ENCODE assay signal across 9 mouse cellular contexts in the genomic region with DNA sequence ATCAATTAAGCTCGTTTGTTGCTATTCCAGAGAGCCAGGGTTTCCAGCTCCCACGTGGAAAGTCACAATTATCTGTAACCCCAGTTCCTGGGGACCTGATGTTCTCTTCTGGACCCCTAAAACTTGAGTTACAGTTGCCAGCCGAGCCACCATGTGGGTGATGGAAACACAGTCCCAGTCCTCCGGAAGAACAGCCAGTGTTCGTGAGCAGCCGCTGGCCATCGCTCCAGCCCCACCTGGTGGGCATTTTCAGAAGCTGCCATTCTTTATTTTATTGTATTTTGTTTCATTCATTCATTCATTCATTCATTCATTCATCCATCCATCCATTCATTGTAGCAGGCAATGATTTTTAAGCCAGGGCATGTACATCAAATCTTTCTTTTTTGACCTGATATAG. TPM values are rescaled to one million over a fixed set of nuclear protein-coding genes. Genes with fewer than 3 reads are reported as not detected.
DNase-seq lines count a peak whose midpoint lies in the region; ATAC-seq and TF ChIP-seq lines count a peak whose summit lies in the region.
"Had no signal": no experiment of that assay in that cellular context is flagged by ENCODE, and none has a peak within 500 bp of the region (broad histone marks: within the 10 kb centered on the region; RNA-seq: fewer than 3 reads in every experiment).

No protein-coding gene starts in this region.

- peak; percentile 64 for ATAC-seq in frontal cortex, adult (ENCODE audit: low TSS enrichment)
- no peak for ATAC-seq in lung, embryonic 14.5 days (ENCODE audit: insufficient read depth)
- ATAC-seq in midbrain, postnatal 0 days (ENCODE audit: low FRiP score) = no peak

- DNase-seq in frontal cortex, postnatal 36 days (ENCODE audit: low spot score in 2 of 2) = no peak
- peak; percentile 55 for DNase-seq in lung, embryonic 14.5 days
- no peak for DNase-seq in lung, postnatal 14 days
- peak; percentile 62 for DNase-seq in embryo, embryonic 10 days (ENCODE audit: low spot score)
- peak; percentile 48 for DNase-seq in midbrain, postnatal 0 days (ENCODE audit: low spot score)
- no peak for DNase-seq in gastrocnemius, postnatal 36 days
- DNase-seq in left cerebral cortex, postnatal 25 days (ENCODE audit: low spot score in 2 of 2) = no peak

- intact Hi-C loops in gastrocnemius, postnatal 36 days (cut with DNase I) = no loop called here
- intact Hi-C loops in left cerebral cortex, postnatal 25 days (cut with DNase I) = no loop called here

- no peak overlapping the region for H3K4me2 ChIP-seq in lung, embryonic 14.5 days
- no peak overlapping the region for H3K4me2 ChIP-seq in midbrain, postnatal 0 days (ENCODE audit: low read depth, low read length, poor library complexity, severe bottlenecking)

- no peaks in the 10 kb centered on the region for H3K4me1 ChIP-seq in lung, embryonic 14.5 days (ENCODE audit: insufficient read depth)
- H3K4me1 ChIP-seq in midbrain, postnatal 0 days (ENCODE audit: insufficient read depth, low read length) = no peaks in the 10 kb centered on the region

- TF ChIP-seq CTCF in lung, embryonic 14.5 days (IDR thresholded peaks at IDR 0.05; ENCODE audit: low read depth) = peak; percentile 77
- peak; percentile 76 for TF ChIP-seq CTCF in midbrain, postnatal 0 days (IDR thresholded peaks at IDR 0.05)

- no peak overlapping the region for H3K9ac ChIP-seq in lung, embryonic 14.5 days
- no peak overlapping the region for H3K9ac ChIP-seq in midbrain, postnatal 0 days (replicated peaks; ENCODE audit: low read length, poor library complexity, severe bottlenecking)

- H3K36me3 ChIP-seq in lung, embryonic 14.5 days (ENCODE audit: insufficient read depth) = peaks cover 30% of the 10 kb centered on the region
- H3K36me3 ChIP-seq in midbrain, postnatal 0 days (ENCODE audit: insufficient read depth, low read length) = peaks cover 13% of the 10 kb centered on the region

- no peaks in the 10 kb centered on the region for H3K9me3 ChIP-seq in lung, embryonic 14.5 days (ENCODE audit: low read depth, low read length)
- no peaks in the 10 kb centered on the region for H3K9me3 ChIP-seq in midbrain, postnatal 0 days (ENCODE audit: low read length)

- H3K4me3 ChIP-seq in lung, embryonic 14.5 days (ENCODE audit: low read depth, low read length) = no peak overlapping the region
- H3K4me3 ChIP-seq in midbrain, postnatal 0 days (ENCODE audit: low read depth, low read length) = no peak overlapping the region
- H3K4me3 ChIP-seq: erythroblast, embryonic 14.5 days had no signal

- 41% methylated on average over 7 of the region's 7 CpGs for WGBS in lung, embryonic 14.5 days
- WGBS in midbrain, postnatal 0 days = 44% methylated on average over 7 of the region's 7 CpGs

- no peak overlapping the region for H3K27ac ChIP-seq in lung, embryonic 14.5 days (ENCODE audit: low read depth)
- H3K27ac ChIP-seq in midbrain, postnatal 0 days (ENCODE audit: low read depth, low read length) = no peak overlapping the region

- no peaks in the 10 kb centered on the region for H3K27me3 ChIP-seq in lung, embryonic 14.5 days (ENCODE audit: insufficient read depth, low read length)
- no peaks in the 10 kb centered on the region for H3K27me3 ChIP-seq in midbrain, postnatal 0 days (ENCODE audit: insufficient read depth, low read length)

RNA-seq across cellular contexts. Expression of a gene that starts 14.0 kb away (rescaled TPM):
- 44.8 and 48.3 TPM in 2 replicates for polyA plus RNA-seq in lung, embryonic 14.5 days (2014; fragmentation: Nextera tagmentation; extraction: Ambion mirVana)
- 27.8 and 40.6 TPM in 2 replicates for total RNA-seq in midbrain, postnatal 0 days (2014; rRNA removed)
- polyA plus RNA-seq in midbrain, postnatal 0 days (2015; fragmentation: Nextera tagmentation; extraction: Ambion mirVana) = 26.5 and 26.9 TPM in 2 replicates
- total RNA-seq in gastrocnemius, postnatal 36 days (2021) = 1 to 10 TPM; 5.5 to 6.7 TPM
- 10 to 100 TPM; 39.7 to 40.5 TPM for total RNA-seq in left cerebral cortex, postnatal 25 days (2021)

Comparison
In these comparisons a context has a peak if more than half of its experiments do, and no peak if none do; other contexts are left out.
1. DNase-seq: peak in lung, embryonic 14.5 days (single experiment), embryo, embryonic 10 days (single experiment) and midbrain, postnatal 0 days (single experiment); none in frontal cortex, postnatal 36 days (0 of 2), lung, postnatal 14 days (single experiment), gastrocnemius, postnatal 36 days (0 of 2) and left cerebral cortex, postnatal 25 days (0 of 2).